Mouse (Mus musculus) urinary bladder, postnatal 25 days (tissue): ENCODE measurements at regions not wholly inside any gene's neighbourhood (a gene's known extent, or its start where the extent isn't known, plus 50 kb on each side); places are given as distances from the start of the nearest gene placed in this dataset.
A peak's percentile ranks its signal among the peaks of the same experiment; 100 is the strongest.
"Not testable (repeated sequence)": the region's sequence is repeated elsewhere in the genome, so short reads cannot be mapped to it uniquely, and the experiment has no call there.

ENCODE experiments used
- DNase-seq: peaks from one replicate; pipeline ENCODE4 v3.0.0; 2022; ENCODE audit warnings: low spot score

DNA sequence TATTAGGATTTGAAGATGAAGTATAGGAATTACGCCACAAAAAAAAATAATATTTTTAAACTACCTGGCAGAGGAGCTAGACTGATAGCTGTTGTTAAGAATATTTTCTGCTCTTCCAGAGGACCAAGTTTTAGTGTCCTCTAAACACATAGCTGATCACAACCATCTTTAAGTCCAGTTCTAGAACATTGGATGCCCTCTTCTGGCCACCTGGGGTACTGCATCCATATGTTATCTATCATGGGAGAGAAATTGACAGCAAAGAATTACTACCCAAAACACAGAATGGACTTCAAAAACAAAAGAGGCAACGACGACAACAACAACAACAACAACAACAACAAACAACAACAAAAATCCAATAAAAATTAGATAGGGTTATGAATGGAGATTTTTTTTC lies 71.0 kb upstream of the Prl4a1 start:
- peak; percentile 46 for DNase-seq

DNA sequence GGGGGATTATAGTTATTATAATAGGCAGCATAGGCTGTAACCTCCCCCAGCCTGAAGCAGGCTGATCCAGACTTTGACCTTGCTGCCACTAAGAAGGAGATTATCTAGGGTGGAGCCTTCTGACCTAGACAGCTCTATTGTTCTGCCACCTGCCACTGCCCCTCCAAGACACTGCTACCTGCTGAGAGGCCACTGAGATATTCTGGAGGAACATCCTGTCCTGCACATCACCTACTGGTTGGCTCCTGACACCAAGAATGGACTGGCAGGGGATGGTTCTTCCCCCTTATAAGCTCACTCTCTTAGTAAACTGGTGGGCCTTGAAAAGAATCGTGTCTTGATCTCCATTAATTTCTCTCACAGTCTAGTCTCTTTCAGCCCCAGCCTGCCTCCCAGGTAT lies 55.6 kb upstream of the Prl4a1 start:
- not testable (repeated sequence) for DNase-seq

GRCm38 (mm10) chr13:27962381-27962780 lies 53.6 kb upstream of the Prl4a1 start:
- DNase-seq: not testable (repeated sequence)

DNA sequence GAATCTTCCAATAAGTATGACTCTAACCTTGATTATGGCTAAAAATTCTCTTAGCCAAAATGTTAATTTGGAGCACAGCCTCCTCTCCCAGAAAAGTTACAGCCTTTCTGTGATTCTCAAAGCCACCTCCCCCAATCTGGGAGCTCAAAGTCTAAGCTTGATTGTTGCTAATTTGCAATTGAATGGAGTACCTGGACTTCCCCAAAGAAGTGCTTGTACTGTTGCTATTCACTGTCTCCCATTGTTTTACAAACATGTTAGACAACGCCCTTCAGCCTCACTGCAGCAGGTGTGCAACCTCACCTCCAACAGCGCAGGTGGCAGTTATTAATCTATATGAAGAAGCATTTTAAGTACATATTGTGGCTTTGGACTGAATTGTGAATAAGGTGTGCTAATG lies 50.0 kb upstream of the Prl4a1 start:
- not testable (repeated sequence) for DNase-seq
